12 mouse cellular contexts compared by ENCODE assay signal in genomic region chr1:58296821-58297220, GRCm38 (mm10). TPM values are rescaled to one million over a fixed set of nuclear protein-coding genes. Genes with fewer than 3 reads are reported as not detected.
"Had no signal": no experiment of that assay in that cellular context is flagged by ENCODE, and none has a peak within 500 bp of the region (broad histone marks: within the 10 kb centered on the region; RNA-seq: fewer than 3 reads in every experiment).

No protein-coding gene starts in this region.

- H3K27ac ChIP-seq: kidney, embryonic 15.5 days; left cerebral cortex, adult 2 months; liver, embryonic 13.5 days; midbrain, embryonic 10.5 days; neural tube, embryonic 13.5 days had no signal

- H3K4me3 ChIP-seq: kidney, embryonic 15.5 days; left cerebral cortex, adult 2 months; liver, embryonic 13.5 days; megakaryocyte, embryonic 14.5 days; midbrain, embryonic 10.5 days; neural tube, embryonic 13.5 days had no signal

- H3K9me3 ChIP-seq: kidney, embryonic 15.5 days; liver, embryonic 13.5 days; megakaryocyte, embryonic 14.5 days; midbrain, embryonic 10.5 days; neural tube, embryonic 13.5 days had no signal

- H3K36me3 ChIP-seq: kidney, embryonic 15.5 days; liver, embryonic 13.5 days; midbrain, embryonic 10.5 days; neural tube, embryonic 13.5 days had no signal

- H3K9ac ChIP-seq: kidney, embryonic 15.5 days; liver, embryonic 13.5 days; neural tube, embryonic 13.5 days had no signal

- H3K4me1 ChIP-seq: liver, embryonic 13.5 days; neural tube, embryonic 13.5 days had no signal

- H3K4me2 ChIP-seq: kidney, embryonic 15.5 days; liver, embryonic 13.5 days; neural tube, embryonic 13.5 days had no signal

- H3K27me3 ChIP-seq: kidney, embryonic 15.5 days; liver, embryonic 13.5 days; neural tube, embryonic 13.5 days had no signal

RNA-seq across cellular contexts. Expression of gene Aox2, which starts 18.7 kb away (rescaled TPM):
- total RNA-seq: layer of hippocampus, postnatal 36 days; left cerebral cortex, postnatal 36 days had no signal
- polyA plus RNA-seq: limb, embryonic 11.5 days; liver, adult 2 months; liver, embryonic 13.5 days; liver, embryonic 16.5 days; lung, adult 2 months; midbrain, embryonic 10.5 days had no signal
